Mouse (Mus musculus): ENCODE measurements around the gene Olfr187. TPM values are rescaled to one million over a fixed set of nuclear protein-coding genes. Genes with fewer than 3 reads are reported as not detected.
"Not testable (repeated sequence)": the region's sequence is repeated elsewhere in the genome, so short reads cannot be mapped to it uniquely, and the experiment has no call there.

The Olfr187 gene
- not detected in 2 replicates for polyA plus RNA-seq (2016; fragmentation: Nextera tagmentation; extraction: Ambion mirVana)

DNA sequence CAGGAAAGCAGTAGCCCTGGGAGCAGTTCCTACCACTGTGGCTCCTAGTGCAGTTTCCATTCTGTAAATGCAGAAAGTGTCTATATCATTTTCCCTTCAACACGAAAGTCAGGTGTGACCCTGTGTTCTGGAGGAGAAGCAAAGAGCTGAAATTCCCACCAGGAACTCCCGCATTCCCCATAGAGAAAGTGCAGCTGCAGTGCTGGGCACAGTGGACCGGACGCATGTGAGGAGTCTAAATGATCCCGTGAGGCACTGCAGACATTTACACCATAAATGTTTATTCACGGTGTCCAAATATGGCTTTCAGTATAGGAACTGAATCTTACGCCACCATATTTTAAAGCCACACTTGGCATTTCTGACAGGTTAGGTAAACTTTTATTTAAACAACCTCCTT lies at the start of gene Olfr187:
Gene Olfr187 (minus strand): TSS at position 58 of the 400 bp plus-strand sequence.
- Histone ChIP-seq H3K27ac (no peak within 1 kb of the TSS), H3K9me3 (no peaks in the 10 kb centered on the region), H3K4me3 (no peak within 1 kb of the TSS), H3K27me3 (ENCODE audit: insufficient read depth, poor library complexity, severe bottlenecking) (no peaks in the 10 kb centered on the region), H3K36me3 (no peaks in the 10 kb centered on the region), H3K4me1 (replicated peaks) (no peaks in the 10 kb centered on the region)
- 86% methylated on average over 7 of the region's 7 CpGs for WGBS
- DNase-seq (ENCODE audit: low spot score): no peak

DNA sequence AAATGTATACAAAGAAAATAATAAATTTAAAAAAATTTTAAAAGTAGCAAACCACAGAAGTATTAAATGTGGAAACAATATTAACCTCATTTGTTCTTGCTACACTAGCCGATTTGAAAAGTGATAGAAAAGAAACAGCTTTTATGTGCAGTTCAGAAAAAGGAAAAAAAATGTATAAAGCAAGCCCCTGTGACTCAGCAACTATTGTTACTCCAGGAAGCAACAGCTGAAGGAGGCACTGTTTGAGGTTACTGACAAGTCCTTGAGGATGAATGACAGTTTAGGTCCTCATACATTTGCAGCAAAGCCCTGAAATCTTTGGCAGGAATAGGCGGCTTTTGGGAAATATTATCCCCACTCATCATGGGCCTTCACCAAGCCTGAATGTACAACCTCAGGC lies 41.5 kb upstream of the Olfr187 start:
- not testable (repeated sequence) for H3K9me3 ChIP-seq; H3K27me3 ChIP-seq (ENCODE audit: insufficient read depth, poor library complexity, severe bottlenecking); H3K36me3 ChIP-seq; H3K4me3 ChIP-seq; H3K27ac ChIP-seq; DNase-seq (ENCODE audit: low spot score); H3K4me1 ChIP-seq (replicated peaks)
- 88% methylated on average over 2 of the region's 2 CpGs for WGBS

DNA sequence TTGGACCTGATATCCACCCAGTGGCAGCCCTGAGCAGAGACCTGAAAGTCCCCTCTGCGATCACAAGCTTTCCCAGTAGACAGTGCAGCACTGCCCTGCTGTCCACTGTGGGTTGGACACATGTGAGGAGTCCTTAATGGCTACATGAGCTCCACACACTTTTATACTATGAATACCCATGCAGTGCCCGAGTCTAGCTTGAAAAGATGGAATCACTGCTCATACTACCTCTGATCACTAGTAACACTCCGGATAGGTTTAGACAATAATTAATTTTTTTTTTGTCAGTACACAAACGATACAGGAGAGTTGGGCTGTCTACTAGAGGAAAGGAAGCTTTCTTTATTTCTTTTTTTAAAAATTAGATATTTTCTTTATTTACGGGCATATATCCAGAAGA lies 38.3 kb upstream of the Olfr187 start, which contains the start of gene Olfr190:
Gene Olfr190 (minus strand): TSS at position 101 of the 400 bp plus-strand sequence.
- WGBS: 92% methylated on average over 5 of the region's 5 CpGs
- H3K27me3 ChIP-seq (ENCODE audit: insufficient read depth, poor library complexity, severe bottlenecking): no peaks in the 10 kb centered on the region
- no peaks in the 10 kb centered on the region for H3K36me3 ChIP-seq
- H3K4me1 ChIP-seq (replicated peaks): no peaks in the 10 kb centered on the region
- DNase-seq (ENCODE audit: low spot score): no peak
- no peak within 1 kb of the TSS for H3K27ac ChIP-seq
- H3K4me3 ChIP-seq: no peak within 1 kb of the TSS
- H3K9me3 ChIP-seq: no peaks in the 10 kb centered on the region

DNA sequence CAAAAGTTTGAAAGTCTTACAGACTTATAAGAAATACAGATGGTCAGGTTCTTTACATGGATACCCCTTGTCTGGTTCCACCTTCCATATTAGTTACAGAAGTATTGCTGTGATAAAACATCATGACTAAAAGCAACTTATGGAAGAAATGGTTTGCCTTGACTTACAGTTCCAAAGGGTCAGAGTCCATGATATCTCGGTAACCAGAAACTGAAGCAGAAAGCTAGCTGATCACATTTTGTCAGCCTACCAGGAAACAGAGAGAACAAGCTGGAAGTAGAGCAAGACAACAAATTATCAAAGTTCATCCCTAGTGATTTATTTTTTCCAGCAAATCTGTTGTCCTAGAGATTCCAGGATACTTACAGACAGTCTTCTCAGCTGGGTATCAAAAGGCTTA lies 34.0 kb upstream of the Olfr187 start:
- Histone ChIP-seq H3K4me3 (no peak overlapping the region), H3K27me3 (ENCODE audit: insufficient read depth, poor library complexity, severe bottlenecking) (no peaks in the 10 kb centered on the region), H3K27ac (no peak overlapping the region), H3K4me1 (replicated peaks) (no peaks in the 10 kb centered on the region), H3K9me3 (no peaks in the 10 kb centered on the region), H3K36me3 (no peaks in the 10 kb centered on the region)
- DNase-seq (ENCODE audit: low spot score): no peak
- 91% methylated on average over 1 of the region's 1 CpGs for WGBS

DNA sequence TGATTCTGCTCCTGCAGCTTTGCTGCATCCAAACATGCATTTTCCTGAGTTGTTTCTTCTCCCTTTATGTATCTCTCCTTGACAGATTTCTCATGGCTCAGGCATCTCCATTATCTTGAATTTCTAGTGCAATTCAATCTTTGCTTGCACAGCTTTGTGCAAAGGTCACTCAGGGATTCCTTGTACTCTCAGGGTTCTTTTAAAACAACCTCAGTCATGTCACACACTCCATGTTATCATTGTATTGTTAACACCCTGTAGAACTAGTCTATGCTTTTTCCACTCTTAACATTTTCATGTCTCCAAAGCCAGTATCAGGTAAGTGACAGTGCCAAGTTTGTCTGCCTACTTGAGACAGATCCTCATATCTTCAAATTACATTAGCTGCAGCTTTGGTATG lies 32.2 kb upstream of the Olfr187 start:
- Histone ChIP-seq H3K4me1 (replicated peaks) (no peaks in the 10 kb centered on the region), H3K27ac (no peak overlapping the region), H3K4me3 (no peak overlapping the region), H3K9me3 (no peaks in the 10 kb centered on the region), H3K36me3 (no peaks in the 10 kb centered on the region), H3K27me3 (ENCODE audit: insufficient read depth, poor library complexity, severe bottlenecking) (no peaks in the 10 kb centered on the region)
- DNase-seq (ENCODE audit: low spot score): no peak

DNA sequence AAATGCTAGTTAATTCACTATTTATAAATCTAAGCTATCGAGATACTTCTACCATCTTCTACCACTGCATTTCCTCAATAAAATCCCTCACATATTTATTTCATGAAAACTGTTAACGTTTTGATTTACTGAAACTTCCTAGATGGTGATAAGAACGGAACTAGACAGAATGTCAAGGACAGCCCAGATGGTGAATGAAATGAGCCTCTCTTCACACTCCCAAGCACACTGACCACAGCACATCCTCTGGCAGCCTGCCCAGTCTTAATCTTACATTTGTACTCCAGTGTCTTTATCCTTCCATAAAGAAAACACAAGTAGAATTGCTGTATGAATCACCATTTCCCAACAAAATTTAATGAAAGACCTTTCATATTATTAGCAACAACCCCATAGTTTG lies 22.8 kb upstream of the Olfr187 start:
- not testable (repeated sequence) for H3K9me3 ChIP-seq; DNase-seq (ENCODE audit: low spot score); H3K27ac ChIP-seq; H3K4me1 ChIP-seq (replicated peaks); H3K36me3 ChIP-seq; H3K4me3 ChIP-seq; H3K27me3 ChIP-seq (ENCODE audit: insufficient read depth, poor library complexity, severe bottlenecking)
- whole genome bisulfite sequencing: 73% methylated on average over 3 of the region's 3 CpGs

DNA sequence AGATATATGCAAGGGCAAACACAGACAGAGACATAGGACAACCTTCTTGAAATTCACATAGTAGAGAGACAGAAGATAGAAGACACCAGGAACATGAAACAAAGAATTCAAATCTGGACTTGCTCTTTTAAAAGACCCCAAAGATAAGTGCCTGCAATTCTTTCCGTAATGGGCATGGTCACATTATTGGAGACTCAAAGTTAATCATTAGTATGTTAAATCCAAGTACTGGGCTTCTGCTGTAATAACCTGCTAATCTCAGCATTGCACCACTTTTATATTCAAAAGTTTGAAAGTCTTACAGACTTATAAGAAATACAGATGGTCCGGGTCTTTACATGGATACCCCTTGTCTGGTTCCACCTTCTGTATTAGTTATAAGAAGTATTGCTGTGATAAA lies 9.7 kb upstream of the Olfr187 start:
- not testable (repeated sequence) for H3K27ac ChIP-seq; H3K27me3 ChIP-seq (ENCODE audit: insufficient read depth, poor library complexity, severe bottlenecking); H3K36me3 ChIP-seq; H3K4me3 ChIP-seq; H3K9me3 ChIP-seq; DNase-seq (ENCODE audit: low spot score); H3K4me1 ChIP-seq (replicated peaks)
- WGBS: 92% methylated on average over 2 of the region's 2 CpGs

DNA sequence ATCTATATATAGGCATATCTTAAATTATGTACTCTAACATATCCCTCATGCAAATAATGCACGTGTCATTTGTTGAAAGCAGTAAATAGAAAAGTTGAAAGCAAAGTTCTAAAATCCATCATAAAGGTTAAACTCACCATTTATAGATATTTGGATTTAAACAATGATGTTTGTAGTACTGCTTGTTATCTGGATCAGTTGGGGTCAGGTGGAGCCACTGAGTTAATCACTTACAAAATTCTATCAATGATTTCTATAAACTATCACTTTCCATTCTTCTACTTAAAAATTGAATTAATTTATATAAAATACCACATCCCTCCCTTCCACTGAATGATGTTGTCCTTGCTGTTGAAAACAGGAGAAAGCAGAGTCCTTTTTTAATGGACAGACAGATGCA lies 9.3 kb upstream of the Olfr187 start:
- Histone ChIP-seq H3K9me3 (no peaks in the 10 kb centered on the region), H3K4me1 (replicated peaks) (no peaks in the 10 kb centered on the region), H3K36me3 (no peaks in the 10 kb centered on the region), H3K27ac (no peak overlapping the region), H3K27me3 (ENCODE audit: insufficient read depth, poor library complexity, severe bottlenecking) (no peaks in the 10 kb centered on the region), H3K4me3 (no peak overlapping the region)
- WGBS: 82% methylated on average over 1 of the region's 1 CpGs
- DNase-seq (ENCODE audit: low spot score): no peak

DNA sequence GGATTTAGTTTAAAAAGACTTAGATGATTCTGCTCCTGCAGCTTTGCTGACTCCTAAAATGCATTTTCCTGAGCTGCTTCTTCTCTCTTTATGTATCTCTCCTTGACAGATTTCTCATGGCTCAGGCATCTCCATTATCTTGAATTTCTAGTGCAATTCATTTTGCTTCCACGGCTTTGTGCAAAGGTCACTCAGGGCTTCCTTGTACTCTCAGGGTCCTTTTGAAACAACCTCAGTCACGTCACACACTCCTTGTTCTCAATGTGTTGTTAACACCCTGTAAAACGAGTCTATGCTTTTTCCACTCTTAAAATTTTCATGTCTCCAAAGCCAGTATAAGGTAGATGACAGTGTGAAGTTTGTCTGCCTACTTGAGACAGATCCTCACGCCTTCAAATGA lies 8.0 kb upstream of the Olfr187 start:
- no peaks in the 10 kb centered on the region for H3K9me3 ChIP-seq
- H3K27ac ChIP-seq: no peak overlapping the region
- DNase-seq (ENCODE audit: low spot score): no peak
- 70% methylated on average over 4 of the region's 4 CpGs for WGBS
- no peak overlapping the region for H3K4me3 ChIP-seq
- H3K36me3 ChIP-seq: no peaks in the 10 kb centered on the region
- H3K27me3 ChIP-seq (ENCODE audit: insufficient read depth, poor library complexity, severe bottlenecking): no peaks in the 10 kb centered on the region
- no peaks in the 10 kb centered on the region for H3K4me1 ChIP-seq (replicated peaks)

DNA sequence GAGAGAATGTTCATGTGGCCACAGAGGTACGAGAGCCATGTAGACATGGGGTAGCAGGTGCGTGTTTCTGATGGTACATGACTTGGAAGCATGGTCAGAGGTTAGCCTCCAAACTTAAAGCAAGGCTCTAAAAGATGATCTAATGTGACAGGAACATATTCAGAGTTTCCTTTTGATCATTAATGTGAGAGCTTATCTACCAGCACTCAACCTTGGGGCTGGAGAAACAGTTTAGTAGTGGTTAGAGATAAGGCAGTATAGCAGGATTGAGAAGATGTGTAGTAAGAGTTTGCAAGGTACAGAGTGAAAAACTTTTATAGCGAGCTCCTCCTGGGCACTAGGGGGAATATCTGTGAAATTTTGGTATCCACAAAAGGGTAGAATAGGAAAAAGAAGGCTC lies 6.3 kb upstream of the Olfr187 start:
- no peaks in the 10 kb centered on the region for H3K9me3 ChIP-seq
- no peaks in the 10 kb centered on the region for H3K27me3 ChIP-seq (ENCODE audit: insufficient read depth, poor library complexity, severe bottlenecking)
- H3K4me3 ChIP-seq: no peak overlapping the region
- H3K27ac ChIP-seq: no peak overlapping the region
- 84% methylated on average over 3 of the region's 3 CpGs for WGBS
- no peaks in the 10 kb centered on the region for H3K4me1 ChIP-seq (replicated peaks)
- DNase-seq (ENCODE audit: low spot score): no peak
- H3K36me3 ChIP-seq: no peaks in the 10 kb centered on the region

DNA sequence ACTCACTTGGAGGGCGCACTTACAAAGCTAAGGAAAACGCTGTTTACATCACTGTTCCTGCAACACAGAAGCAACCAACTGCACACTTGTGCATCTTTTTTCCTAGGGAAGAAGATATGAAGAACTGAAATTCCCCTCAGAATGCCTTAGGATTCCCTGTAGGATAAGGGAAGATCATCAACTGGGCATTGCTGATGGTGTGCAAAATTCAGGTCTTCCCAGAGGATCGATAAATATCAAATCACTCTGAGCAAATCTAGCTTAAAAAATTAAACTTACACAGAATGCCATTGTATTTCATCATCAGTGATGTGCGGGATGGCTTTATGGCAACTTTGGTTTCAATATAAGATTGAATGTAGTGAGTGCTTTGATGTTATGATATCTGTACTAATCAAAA lies 9.4 kb downstream of the Olfr187 start, which contains the start of gene Olfr186:
Gene Olfr186 (minus strand): TSS at position 101 of the 400 bp plus-strand sequence.
- H3K9me3 ChIP-seq: no peaks in the 10 kb centered on the region
- no peaks in the 10 kb centered on the region for H3K27me3 ChIP-seq (ENCODE audit: insufficient read depth, poor library complexity, severe bottlenecking)
- 89% methylated on average over 4 of the region's 4 CpGs for WGBS
- H3K4me3 ChIP-seq: no peak within 1 kb of the TSS
- H3K36me3 ChIP-seq: no peaks in the 10 kb centered on the region
- DNase-seq (ENCODE audit: low spot score): no peak
- H3K27ac ChIP-seq: no peak within 1 kb of the TSS
- no peaks in the 10 kb centered on the region for H3K4me1 ChIP-seq (replicated peaks)

DNA sequence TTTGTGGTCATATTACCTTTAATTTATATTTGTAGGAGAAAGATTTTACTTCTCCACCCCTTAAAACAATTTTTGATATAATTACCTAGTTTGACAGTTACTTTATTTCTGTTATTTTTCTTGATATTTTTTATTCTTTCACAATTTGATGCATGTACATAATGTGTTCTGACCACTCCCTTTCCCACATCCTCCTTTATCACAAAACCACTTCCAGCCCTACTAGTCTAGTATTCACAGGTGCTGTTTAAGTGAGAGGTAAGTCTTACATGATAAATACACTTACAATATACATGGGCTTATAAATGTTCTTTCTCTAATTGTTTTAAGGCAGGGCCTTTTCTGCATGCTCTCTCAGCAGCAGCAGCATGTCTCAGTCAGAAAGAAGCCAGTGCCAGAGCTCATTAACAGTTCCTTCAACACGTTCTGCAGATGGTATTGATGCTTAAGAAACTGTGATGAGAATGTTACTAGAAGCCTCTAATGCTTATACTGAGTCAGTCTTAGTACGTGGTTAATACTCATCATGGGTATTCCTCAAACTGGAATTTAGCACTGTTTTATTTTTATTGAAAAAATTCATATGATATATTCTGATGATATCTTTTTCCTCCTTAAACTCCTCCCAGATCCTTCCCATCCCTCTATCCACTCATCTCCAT lies 26.1 kb downstream of the Olfr187 start:
- Histone ChIP-seq H3K36me3 (no peaks in the 10 kb centered on the region), H3K27ac (no peak overlapping the region), H3K9me3 (no peaks in the 10 kb centered on the region), H3K4me1 (replicated peaks) (no peaks in the 10 kb centered on the region), H3K27me3 (ENCODE audit: insufficient read depth, poor library complexity, severe bottlenecking) (no peaks in the 10 kb centered on the region), H3K4me3 (no peak overlapping the region)
- DNase-seq (ENCODE audit: low spot score): no peak
- 79% methylated on average over 2 of the region's 2 CpGs for WGBS

DNA sequence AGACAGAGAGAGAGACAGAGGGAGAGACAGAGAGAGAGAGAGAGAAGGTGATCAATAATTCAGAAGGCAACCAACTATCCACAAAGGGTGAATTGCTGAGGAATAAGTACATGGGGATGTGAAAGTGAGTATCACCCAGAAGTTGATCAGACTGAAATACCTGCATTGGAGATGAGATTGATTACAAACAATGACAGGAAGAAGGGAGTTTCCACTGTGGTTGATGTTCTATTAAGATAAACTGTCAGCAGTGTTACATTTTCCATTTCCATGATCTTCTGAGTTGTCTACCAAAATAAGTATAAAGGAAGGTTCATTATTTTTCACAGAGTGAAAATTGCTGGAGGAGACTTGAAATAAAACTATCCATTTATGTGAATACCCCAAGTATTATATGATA lies 32.4 kb downstream of the Olfr187 start:
- H3K27ac ChIP-seq: no peak overlapping the region
- DNase-seq (ENCODE audit: low spot score): no peak
- H3K4me3 ChIP-seq: no peak overlapping the region
- no peaks in the 10 kb centered on the region for H3K4me1 ChIP-seq (replicated peaks)
- H3K9me3 ChIP-seq: no peaks in the 10 kb centered on the region
- no peaks in the 10 kb centered on the region for H3K27me3 ChIP-seq (ENCODE audit: insufficient read depth, poor library complexity, severe bottlenecking)
- no peaks in the 10 kb centered on the region for H3K36me3 ChIP-seq

DNA sequence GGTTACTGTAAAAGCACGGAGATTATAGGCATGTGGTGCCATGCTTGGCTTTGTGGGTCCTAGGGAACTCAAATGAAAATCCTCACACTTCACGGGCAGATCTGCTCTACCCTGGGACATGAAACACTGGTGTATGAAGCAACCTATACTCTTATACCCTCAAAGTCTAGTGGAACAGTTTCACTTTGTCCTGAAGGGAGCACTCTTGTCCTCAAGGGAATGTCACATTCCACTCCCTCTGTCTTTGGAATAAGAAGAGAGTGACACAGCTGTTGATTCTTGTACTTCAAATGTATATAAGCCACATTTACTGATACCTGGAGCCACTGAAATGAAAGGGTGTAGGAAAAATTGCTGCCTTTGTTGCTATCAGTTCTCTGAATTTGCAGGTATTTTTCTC lies 44.5 kb downstream of the Olfr187 start, which contains the start of gene Olfr183:
Gene Olfr183 (plus strand): TSS at position 301 of the 400 bp plus-strand sequence.
- no peak within 1 kb of the TSS for H3K4me3 ChIP-seq
- no peaks in the 10 kb centered on the region for H3K4me1 ChIP-seq (replicated peaks)
- 75% methylated on average over 2 of the region's 2 CpGs for WGBS
- no peaks in the 10 kb centered on the region for H3K9me3 ChIP-seq
- H3K36me3 ChIP-seq: no peaks in the 10 kb centered on the region
- H3K27me3 ChIP-seq (ENCODE audit: insufficient read depth, poor library complexity, severe bottlenecking): no peaks in the 10 kb centered on the region
- no peak within 1 kb of the TSS for H3K27ac ChIP-seq
- DNase-seq (ENCODE audit: low spot score): no peak
